Mouse (Mus musculus) neural tube, embryonic 10.5 days (tissue): ENCODE data around the gene 4931428F04Rik.

Experiments used
- DNase-seq: peaks from one replicate; pipeline ENCODE4 v3.0.0-alpha.2; 2017; ENCODE audit warnings: low spot score; ENCODE audit errors: extremely low spot score

Gene 4931428F04Rik

DNA sequence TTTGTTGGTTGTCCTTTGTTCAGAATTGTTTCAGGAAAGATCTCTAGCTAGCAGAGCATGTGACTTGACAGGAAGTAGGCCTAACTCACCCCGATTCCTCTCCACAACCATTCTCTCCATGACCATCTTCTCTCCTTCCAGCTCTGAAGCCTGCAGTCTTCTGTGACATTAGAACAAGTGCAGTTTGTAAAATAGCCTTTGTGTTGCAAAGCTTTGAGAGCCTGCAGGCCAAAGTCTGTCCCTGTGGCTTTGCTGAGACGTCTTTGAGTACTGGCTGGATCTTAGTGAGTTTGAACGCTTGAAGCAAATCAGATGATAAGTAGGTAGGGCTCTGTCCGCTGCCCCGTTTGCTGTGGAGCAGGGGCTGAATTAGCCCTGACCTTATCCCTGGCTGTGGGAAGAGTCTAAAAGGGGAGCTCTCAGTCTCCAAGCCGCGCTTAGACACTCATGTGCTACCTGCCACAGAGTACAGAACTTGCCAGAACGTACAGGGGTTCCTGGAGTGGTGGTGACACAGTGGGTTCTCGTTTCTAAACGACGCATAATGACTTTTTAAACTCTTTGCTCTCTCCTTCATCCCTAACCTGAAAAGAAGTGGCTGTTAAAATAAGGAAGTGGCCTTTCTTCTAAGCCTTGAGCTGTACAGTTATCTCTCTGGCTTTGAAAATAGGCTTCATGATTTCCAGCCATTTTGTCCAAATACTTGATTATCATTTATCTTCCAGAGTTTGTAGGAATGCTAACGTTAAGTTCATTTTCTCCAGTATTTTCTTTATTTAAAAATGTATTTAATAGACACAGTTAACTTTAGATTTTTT, 58.0 kb downstream of the 4931428F04Rik start:
- DNase-seq: no peak
